ENCODE assay signal across 8 mouse cellular contexts in the genomic region with DNA sequence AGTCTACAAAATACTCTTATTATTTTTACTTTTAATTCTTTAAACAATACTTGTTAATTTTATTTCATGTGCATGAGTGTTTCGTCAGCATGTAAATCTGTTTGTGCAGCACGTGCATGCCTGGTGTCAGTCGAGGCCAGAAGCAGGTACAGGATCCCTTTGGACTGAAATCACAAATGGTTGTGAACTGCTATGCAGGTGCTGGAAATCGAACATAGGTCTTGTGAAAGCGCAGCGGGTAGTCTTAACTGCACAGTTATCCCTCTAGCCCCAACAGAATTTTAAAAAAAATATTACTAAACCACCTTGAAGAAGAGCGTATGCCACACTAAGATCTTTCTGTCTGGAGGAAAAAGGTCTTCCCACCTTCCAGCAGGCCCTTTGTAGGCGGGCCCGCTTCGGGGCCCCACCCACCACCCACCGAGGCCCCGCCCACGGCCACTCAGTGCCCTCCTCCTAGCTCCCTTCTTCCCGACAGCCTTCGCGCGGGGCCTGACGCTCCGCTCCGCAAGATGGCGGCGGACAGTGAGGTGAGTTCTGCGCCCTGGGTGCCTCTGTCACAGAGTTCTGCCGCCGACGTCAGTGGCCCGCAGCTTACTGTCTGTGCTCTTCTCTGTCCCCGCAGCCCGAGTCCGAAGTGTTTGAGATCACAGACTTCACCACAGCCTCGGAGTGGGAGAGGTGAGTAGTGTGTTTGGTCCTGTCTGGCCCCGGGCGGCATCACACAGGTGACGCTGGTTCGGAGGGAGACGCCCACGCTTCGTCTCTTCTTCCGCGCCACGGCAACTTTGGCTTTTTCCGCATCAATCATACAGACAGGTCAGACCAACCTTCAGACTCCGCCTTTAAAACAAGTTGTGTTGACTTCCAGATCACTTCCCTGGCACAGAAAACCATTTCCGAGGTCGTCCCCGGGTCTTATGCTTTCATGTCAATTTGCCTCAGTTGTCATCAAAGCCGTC. TPM values are rescaled to one million over a fixed set of nuclear protein-coding genes. Genes with fewer than 3 reads are reported as not detected.
DNase-seq lines count a peak whose midpoint lies in the region; ATAC-seq lines count a peak whose summit lies in the region.

TSS of gene Rab3gap1 (plus strand) at position 474 of the 962 bp plus-strand sequence.

- H3K27me3 ChIP-seq in hindbrain, embryonic 12.5 days = no peaks in the 10 kb centered on the region

- H3K9me3 ChIP-seq in hindbrain, embryonic 12.5 days (replicated peaks) = no peaks in the 10 kb centered on the region

- peak; percentile 93 for DNase-seq in Muller cell, postnatal 12 days (ENCODE audit: inconsistent ontology term)
- peak; percentile 91 for DNase-seq in cerebellum, adult 9-11 months
- DNase-seq in frontal cortex, postnatal 10 days (ENCODE audit: low spot score in 2 of 2) = peak; percentile 74 to 86
- DNase-seq in layer of hippocampus, postnatal 14 days (ENCODE audit: low spot score in 2 of 2) = peak; percentile 81 to 82
- DNase-seq in lung, postnatal 14 days = peak; percentile 92
- peak; percentile 78 for DNase-seq in retina, adult 2 months (ENCODE audit: low read depth, low spot score)
- peak; percentile 93 to 94 for DNase-seq in thymus, postnatal 36 days

- H3K27ac ChIP-seq in hindbrain, embryonic 12.5 days = peak within 1 kb of the TSS; percentile 78

- peak within 1 kb of the TSS; percentile 73 for H3K9ac ChIP-seq in hindbrain, embryonic 12.5 days

- no peaks in the 10 kb centered on the region for H3K36me3 ChIP-seq in hindbrain, embryonic 12.5 days

- peak within 1 kb of the TSS; percentile 67 for H3K4me2 ChIP-seq in hindbrain, embryonic 12.5 days (replicated peaks)

- ATAC-seq in hindbrain, embryonic 12.5 days (ENCODE audit: low FRiP score) = peak; percentile 97

- H3K4me1 ChIP-seq in hindbrain, embryonic 12.5 days = peaks cover 7% of the 10 kb centered on the region

- H3K4me3 ChIP-seq in hindbrain, embryonic 12.5 days = peak within 1 kb of the TSS; percentile 78

- 12% methylated on average over 47 of the region's 47 CpGs for WGBS in hindbrain, embryonic 12.5 days

RNA-seq across cellular contexts. Expression of gene Rab3gap1, which starts in this region (rescaled TPM):
- polyA plus RNA-seq in hindbrain, embryonic 12.5 days (2016; fragmentation: Nextera tagmentation; extraction: Ambion mirVana) = 21.2 and 21.8 TPM in 2 replicates
- 10 to 100 TPM; 56.9 to 63.0 TPM for total RNA-seq in layer of hippocampus, postnatal 14 days (2021)

Comparison
In these comparisons a context has a peak if more than half of its experiments do, and no peak if none do; other contexts are left out.
1. Peak in every context shown above with its lines: DNase-seq, ATAC-seq, H3K4me3 ChIP-seq and H3K27ac ChIP-seq.